Mouse (Mus musculus) neutrophil, adult 5-6 weeks (primary cell): ENCODE data around the gene Tfap2a. TPM values are rescaled to one million over a fixed set of nuclear protein-coding genes. Genes with fewer than 3 reads are reported as not detected.

Experiments
- ATAC-seq: fragments of 151-379, 151-347 bp; 2 replicates; pipeline ENCODE4 v1.8.0; 2017; ENCODE audit warnings: mild to moderate bottlenecking, moderate TSS enrichment; ENCODE audit not compliant: insufficient number of reproducible peaks, poor library complexity, low FRiP score, severe bottlenecking; ENCODE audit errors: extremely low read depth
- total RNA-seq: library from RNA; stranded (forward); fragments of 200-1000 nt; gene quantifications from 2 replicates; pipeline ENCODE4 v1.2.3, GENCODE M21; 2017

The Tfap2a gene
- total RNA-seq, 1 experiment from 2014 or later: not detected

DNA sequence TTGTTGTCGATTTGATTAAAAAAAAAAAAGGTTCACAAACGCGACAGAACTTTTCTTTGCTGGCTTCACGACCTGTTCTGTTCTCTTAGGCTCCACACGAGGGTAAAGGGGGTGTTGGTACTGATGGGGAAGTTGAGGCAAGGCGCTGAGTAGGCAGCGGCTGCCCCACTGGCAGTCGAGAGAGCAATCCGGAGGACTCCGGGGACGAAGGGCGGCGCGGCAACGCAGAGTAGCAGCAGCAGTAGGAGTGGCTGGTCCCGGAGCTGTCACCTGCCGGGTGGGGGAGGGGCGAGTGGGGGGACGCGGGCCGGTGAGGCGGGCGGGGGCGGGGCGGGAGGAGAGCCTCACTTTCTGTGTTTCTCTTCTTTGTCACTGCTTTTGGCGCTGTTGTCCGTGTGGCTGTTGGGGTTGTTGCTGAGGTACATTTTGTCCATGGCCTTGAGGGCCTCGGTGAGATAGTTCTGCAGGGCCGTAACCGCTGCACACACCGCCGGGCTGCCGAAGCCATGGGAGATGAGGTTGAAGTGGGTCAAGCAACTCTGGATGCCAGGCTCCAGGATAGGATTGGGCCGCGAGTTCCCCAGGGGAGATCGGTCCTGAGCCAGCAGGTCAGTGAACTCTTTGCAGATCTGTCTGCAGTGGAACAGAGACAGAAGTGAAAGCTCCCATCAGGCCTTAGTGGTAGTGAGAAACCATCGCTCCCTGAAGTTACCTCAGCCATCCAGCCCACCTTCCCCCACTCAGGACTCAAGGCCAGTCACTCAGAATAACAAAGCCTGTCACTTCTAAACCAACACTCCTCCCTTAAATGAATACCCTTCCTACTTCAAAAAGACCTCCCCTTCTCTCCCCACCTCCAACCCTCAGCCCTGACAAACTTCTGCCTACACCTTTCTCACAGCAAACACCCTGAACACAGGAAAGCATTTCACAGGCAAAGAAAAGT is 21.1 kb downstream of the Tfap2a start:
- ATAC-seq: no peak

DNA sequence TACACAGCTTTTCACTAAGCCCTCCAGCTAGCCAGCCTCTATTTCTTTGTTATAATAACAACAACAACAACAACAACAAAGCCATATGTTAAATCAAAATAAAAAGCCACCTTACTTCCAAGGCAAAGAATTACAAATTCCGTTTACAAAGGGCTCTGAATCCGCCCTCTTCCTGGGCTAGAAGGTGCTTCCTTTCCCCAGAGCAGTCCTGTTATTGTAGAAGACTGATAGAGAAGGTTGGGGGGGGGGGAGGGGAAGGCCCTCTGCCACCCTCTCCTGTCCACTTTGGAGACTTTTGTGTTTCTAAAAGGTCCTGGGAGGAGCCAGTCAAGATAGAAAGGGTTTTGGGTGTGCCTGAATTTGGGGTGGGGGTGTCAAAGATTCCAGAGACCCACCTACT is 23.6 kb downstream of the Tfap2a start:
- no peak for ATAC-seq

DNA sequence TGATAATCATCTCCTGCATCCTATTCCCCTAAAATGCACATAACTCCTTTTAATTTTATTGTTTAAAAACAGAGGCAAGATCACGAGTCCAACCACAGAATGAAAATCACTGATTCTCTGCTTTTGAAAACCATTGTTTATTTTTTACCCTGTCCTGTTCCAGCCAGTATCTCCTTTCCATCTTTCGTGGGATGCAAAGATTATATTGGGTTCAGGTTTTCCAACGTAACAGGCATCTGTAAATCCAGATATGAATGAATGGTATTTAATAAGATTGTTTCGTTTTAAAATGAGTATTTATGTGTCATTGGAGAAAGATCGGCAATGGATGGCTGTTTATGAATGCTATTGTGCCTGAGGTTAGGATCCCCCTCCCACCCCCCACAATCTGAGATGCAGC is 24.5 kb downstream of the Tfap2a start:
- ATAC-seq: no peak

DNA sequence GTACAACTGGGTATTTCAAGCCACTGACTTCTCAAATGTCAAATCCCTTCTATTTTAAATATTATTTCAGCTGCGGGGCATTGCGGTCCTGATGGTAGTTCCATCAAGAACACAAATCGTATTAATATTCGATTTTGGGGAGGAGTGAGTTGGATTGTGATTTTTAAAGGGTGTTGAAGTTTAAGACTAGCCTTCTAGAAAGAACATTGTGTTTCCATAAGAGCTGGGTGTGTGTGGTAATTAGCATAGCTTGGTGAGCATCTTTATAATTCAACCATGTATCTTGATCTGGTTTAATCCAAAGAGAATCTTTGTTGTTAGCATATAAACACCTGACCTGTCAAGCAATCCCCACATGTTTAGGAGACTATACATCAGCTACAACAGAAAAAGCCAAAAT is 24.9 kb downstream of the Tfap2a start:
- ATAC-seq: no peak

DNA sequence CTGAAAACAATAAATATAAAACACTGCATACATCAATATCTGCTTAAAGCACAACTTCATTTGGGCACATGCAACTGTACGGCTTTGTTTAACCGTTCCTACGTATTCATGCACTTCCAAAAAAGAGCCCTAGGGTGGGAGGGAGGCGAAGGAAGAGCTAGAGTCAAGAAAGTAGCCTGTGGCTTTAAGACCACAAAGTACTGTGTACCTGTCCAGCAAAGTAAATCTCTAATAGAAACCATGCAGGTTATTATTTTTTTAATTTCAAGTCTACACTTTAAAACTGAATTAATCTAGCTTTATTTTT is 25.7 kb downstream of the Tfap2a start:
- no peak for ATAC-seq

DNA sequence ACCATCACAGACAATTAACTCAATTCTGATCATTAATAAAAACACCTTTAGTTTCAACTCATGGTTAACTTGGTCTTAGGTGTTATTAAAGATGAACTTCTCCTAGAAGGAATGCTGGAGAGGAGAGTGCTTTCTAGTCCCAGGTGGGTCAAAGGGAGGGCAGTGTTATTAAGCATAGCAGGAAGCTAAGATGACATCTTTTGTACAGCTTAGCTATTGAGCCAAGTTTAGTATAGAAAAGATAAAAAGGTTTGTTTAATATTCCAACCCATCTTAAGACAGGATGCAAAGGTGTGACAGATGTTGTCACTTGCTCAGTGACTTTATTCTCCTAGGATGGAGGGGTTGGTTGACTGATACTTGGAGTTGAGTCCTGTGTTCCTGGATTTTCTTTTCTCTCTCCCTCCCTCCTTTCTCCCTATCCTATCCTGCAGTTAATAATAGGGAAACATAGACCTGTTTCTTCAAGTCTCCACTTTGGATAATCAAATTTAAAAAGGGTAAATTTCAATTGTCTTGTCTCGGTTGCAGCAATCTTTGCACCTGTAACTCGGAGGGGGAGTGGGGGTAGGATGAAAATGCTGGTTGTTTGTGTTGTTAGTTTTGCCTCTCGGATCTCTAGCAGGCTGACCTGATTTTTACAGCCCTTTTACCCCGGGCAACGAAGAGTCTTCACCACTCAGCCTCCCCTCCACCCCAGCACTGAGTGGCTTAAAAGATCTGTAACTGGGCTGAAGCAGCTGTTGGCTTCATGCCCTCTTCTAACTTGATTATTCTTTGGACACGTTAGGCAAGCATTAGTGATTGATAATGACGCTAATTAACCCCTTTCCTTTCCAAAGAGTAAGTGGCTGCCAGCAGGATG is 26.3 kb downstream of the Tfap2a start:
- no peak for ATAC-seq

DNA sequence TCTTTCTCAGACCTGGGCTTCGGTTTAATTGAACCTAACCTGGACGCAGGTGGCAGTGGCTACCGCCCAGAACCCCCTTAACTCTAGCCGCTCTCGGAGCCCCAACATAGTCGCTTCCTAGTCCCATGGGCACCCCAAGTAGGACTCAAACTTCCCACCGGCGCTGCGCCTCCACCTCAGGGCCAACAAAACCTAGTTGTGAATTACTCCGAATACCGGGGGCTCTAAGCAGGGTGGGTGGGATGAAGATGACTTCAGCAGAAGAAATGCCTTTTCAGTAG is 28.2 kb downstream of the Tfap2a start:
- ATAC-seq: no peak

DNA sequence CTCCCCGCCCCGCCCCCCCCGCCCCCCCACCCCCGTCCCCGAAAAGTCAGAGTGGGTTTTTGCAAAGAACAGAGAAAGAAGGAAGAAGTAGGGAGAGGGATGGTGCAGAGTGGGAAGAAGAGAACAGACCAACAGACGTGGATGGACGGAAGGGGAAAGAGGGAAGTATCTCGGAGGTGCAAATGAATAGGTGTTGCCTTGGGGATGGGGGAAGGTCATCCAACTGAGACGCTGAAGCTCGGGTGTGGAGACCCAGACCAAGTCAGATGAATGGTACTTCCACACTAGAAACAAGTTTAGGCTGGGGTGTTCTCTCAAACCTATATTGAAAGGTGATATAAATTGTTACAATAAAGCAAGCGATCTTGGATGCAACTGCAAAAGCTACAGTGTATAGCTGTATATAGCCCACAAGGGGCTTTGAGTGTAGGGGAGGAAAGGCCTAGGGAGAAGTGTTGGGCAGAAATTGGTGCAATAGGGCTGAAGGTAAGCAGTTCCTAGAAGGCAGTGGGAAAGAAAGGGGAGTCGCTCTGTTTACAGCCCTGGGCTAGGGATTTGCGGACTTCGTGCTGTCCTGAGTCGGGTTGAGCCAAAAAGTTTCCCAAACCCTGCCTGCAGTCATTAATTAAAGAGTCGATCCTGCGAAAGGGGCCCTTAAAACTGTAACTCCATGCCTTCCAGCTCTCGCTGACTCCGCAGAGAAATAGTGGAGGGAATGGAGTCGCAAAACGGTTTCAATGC is 28.7 kb downstream of the Tfap2a start:
- no peak for ATAC-seq

DNA sequence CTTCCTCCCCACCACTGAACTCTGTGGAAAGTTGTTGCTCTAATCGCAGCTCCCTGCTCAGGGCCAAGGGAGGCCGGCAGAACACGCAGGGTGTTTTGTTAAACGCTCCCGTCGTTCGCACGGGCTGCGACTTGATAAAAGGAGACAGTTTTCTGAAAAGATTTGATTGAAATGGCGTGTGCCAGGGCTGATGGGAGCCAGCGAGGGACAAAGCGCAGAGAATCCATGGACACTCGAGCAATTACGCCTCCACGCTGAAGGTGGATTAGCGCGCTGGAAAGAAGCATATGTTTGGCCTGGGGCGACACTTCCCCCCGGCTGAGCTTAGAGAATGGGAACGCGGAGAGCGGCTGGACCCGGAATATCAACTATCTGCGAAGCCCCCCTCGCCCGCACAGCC is 29.3 kb downstream of the Tfap2a start:
- no peak for ATAC-seq

DNA sequence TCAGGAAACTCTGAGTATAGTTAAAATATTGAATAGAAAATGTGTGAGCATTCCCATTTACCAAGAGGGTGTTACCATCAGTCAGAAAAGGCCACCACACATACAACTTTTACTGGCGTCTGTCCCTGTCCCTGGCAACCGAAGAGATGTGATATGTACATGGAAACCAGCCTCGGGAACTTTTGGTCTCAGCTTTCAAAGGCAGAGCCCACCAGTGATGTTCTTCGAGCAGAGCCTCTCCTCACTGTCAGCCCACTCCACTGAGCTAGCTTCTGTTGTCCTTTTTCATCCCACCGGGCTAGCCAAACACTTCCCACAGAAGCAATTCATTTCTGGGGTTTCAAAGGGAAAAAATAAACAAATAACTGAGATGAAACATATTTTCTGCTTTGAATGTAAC is 29.9 kb downstream of the Tfap2a start:
- ATAC-seq: no peak

DNA sequence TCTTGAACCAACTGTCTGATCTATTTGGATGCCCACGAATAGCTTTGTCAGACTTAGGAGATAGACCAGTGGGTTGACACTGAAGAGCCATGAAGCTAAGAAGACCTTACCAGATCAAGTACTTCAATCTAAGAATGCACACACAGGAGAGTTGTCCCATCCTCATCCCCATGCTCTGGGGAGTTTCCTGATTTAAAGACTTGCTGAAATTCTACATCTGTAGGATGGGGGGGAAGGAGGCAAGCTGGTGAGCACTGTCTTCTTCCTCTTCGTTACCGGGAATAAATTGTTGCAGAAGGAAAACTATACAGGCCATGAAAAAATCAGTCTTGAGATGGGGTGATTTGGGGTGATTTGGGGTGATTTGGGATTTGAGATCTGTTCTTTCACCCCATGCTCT is 30.5 kb downstream of the Tfap2a start:
- no peak for ATAC-seq

DNA sequence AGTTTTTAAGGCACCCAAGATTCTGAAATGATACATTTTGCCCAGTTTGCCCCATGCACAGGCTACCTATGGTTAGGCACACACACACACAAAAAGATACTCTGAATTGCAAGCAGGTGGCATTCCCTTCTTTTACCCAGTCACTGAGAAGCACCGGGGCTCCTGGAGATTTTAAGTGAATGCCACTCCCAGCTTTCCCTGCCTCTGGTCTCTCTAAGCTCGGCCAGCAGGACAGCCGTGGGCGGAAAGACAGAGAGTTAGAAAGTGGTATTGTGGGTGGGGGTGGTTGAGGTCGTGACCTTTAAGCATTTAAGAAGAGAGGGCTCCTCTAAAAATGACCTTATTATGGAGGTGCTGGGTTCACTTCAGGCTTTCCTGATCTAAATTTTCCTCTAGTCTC is 31.6 kb downstream of the Tfap2a start:
- ATAC-seq: no peak

DNA sequence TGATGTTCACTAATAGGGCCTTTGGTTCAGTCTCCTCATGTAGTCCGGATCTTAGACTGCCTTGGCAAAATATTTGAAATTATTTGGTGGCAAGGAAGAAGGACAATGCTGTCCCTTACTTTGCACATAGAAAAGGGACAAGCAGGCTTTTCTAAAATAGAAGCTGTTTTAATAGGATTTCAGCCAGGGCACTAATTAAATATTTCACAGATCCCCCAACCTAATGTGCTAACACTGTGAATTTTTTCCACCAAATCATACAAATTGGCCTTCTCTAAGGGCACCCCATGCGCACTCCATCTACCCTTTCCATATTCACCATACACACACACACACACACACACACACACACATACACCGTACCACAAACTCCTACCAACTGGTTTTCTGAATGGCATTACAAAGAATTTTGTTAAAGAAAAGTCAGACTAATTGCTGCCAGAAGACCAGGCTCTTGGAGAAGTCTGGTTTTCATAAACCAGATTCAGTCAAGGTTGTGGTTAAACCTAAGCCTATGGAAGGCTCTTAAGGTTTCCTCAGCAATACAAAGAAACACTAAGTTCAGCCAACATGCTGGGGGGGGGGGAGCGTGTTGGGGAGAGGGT is 32.3 kb downstream of the Tfap2a start:
- no peak for ATAC-seq

DNA sequence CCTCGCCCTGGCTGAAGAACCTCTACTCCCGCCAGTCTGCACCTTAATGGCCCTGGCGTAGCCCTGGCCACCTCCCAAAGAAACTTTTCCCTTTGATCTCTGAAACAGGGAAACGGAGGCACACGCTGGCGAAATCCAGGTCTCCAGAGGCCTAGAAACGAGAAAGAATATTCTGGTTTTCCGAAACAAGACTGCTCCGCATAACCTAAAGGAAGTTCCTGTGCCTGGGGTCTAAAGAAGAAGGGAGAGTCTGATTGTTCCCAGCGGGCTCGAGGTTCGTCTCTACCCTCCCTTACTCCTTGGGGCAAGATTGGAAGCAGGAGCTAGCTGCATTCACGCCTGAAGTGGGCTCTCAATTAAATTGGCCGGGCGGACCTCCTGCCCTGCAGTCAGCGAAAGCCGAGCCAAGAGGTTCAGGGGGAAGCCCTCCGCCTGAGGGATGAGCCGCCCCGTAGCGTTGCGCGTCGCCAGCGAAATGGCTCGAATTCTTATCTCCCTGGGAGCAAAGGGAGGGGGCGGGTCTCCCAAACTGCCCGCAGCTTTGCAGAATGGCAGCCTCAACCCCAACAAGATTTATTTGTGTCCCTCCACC is 33.2 kb downstream of the Tfap2a start:
- no peak for ATAC-seq

DNA sequence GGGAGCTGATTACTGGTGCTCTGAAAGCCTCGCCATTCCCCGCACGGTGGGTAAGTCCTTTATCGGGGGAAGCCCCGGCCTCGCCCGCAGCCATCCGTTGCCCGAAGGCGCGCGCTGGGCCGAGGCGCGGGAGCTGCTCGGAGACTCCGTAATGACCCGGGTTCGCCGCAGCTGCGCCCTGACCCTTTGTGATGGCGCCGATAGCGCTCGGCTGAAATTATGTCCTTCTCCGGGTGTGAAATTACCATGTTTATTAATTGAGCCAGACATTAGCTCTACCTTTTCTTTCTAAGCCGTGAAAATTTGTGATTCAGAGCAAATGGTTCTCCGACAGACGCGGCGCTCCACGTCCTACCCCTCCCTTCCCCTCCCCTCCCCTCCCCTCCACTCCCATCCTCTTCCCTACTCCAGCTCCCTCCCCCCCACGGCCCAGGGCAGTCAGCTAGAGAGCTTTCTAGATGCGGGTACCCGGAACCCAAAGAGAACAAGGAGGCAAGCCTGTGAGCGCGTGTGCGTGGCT is 34.1 kb downstream of the Tfap2a start:
- no peak for ATAC-seq

DNA sequence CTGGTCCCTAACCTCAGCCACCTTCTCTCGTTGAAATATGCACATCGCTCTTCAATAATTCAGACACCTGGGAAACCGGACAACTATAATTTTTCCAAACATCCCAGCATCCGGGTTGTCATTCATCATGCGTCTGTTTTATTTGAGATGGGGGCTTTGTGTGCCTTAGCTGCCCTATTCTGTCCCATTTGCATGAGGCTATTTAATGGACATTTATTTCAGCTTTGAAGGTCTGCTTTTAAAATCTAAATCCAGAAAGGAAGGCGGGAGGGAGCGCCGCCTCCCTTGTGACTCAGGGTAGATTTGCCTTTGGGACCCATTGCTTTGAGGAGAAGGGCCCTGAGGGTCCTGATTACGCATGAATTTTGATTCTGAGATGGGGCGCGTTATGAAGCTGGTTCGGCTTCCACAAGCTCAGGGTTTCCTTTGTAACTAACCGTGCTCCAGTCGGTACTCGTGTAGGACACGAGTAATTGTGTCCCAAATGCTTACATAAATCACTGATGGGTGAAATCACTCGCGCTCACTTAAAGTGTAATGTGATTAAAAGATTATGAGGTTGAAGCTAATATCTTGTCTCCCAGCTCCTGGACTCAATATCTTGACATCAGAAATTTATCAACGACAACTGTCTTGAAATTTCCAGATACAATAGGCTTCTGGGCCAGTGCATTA is 34.9 kb downstream of the Tfap2a start:
- no peak for ATAC-seq

DNA sequence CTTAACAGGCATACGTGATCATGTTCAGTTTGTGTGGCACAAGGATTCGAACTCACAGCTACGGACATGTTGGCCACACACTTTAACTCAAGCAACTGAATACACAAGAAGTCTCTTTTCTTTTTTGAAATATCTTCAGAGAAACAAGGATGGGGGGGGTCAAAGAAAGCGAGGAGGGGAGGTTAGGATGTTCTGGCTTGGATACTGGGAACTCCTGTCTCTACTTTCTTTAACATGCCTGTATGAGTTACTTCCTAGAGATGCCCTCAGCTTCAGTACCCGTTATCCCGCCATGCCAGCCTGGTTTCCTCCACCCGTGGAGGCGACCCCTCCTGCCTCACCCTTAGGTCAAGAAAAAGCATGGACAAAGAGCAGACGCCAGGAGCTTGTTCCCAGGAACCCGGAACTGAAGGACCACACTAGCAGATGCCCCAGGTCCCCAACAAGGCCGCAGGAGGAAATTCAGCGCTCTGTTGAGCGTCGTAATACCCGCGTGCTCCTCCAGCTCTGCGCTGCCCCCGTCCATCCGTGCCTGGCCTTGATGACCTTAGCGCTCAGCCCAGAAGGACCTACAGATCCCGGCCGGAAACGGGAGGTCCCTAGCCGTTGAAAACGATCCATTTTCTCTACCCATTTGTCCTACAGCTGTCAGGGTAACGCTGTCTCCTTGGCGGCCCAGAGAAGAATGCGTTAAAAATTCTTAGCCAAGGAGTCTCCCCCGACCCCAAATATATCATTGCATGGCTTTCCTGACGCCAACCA is 35.6 kb downstream of the Tfap2a start:
- no peak for ATAC-seq

DNA sequence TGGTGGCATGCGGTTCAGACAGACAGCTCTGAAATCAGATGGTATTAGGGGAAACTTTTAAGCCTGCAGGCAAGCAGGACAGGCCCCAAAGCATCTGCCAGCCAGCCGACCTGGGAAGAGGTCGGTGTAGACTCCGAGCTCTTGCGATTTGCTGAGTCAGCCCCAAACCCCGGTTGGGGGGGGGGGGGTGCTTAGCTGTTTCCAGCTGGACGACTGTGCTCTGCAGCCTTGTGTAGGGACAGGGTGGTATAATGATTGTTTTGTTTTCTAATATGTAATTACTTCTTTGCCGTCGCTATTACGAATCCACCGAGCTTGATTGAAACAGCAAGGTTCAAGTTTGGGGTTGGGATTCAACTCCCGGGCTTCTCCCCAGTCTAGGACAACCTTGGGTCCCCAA is 36.5 kb downstream of the Tfap2a start:
- no peak for ATAC-seq
